Mouse (Mus musculus): ENCODE data around the gene Cltc. TPM values are rescaled to one million over a fixed set of nuclear protein-coding genes. Genes with fewer than 3 reads are reported as not detected.

Gene Cltc
- polyA plus RNA-seq, 1 experiment: 158 TPM

- no peak for TF ChIP-seq CTCF (IDR thresholded peaks at IDR 0.05; ENCODE audit: insufficient read depth, low read depth, low read length)
- no peak for TF ChIP-seq POLR2A (IDR thresholded peaks at IDR 0.05; ENCODE audit: insufficient read depth, low read depth, low read length)
- no peak overlapping the region for H3K27ac ChIP-seq (ENCODE audit: insufficient read depth, low read depth, low read length)
- WGBS: 76% methylated on average over 2 of the region's 2 CpGs
- no peaks in the 10 kb centered on the region for H3K4me1 ChIP-seq (ENCODE audit: control insufficient read depth, insufficient read depth, low read length)
- H3K4me3 ChIP-seq (ENCODE audit: insufficient read depth, low read depth, low read length): no peak overlapping the region
Observed at GRCm38 (mm10) chr11:86692546-86692945, 64.8 kb downstream of the Cltc start.

GRCm38 (mm10) chr11:86691956-86692355 lies 65.4 kb downstream of the Cltc start:
- WGBS: 87% methylated on average over 2 of the region's 2 CpGs
- H3K27ac ChIP-seq (ENCODE audit: insufficient read depth, low read depth, low read length): no peak overlapping the region
- H3K4me3 ChIP-seq (ENCODE audit: insufficient read depth, low read depth, low read length): no peak overlapping the region
- TF ChIP-seq CTCF (IDR thresholded peaks at IDR 0.05; ENCODE audit: insufficient read depth, low read depth, low read length): no peak
- TF ChIP-seq POLR2A (IDR thresholded peaks at IDR 0.05; ENCODE audit: insufficient read depth, low read depth, low read length): no peak
- H3K4me1 ChIP-seq (ENCODE audit: control insufficient read depth, insufficient read depth, low read length): no peaks in the 10 kb centered on the region

- 89% methylated on average over 3 of the region's 3 CpGs for WGBS
- Histone ChIP-seq H3K4me3 (ENCODE audit: insufficient read depth, low read depth, low read length) (no peak overlapping the region), H3K4me1 (ENCODE audit: control insufficient read depth, insufficient read depth, low read length) (no peaks in the 10 kb centered on the region), H3K27ac (ENCODE audit: insufficient read depth, low read depth, low read length) (no peak overlapping the region)
- TF ChIP-seq POLR2A (IDR thresholded peaks at IDR 0.05; ENCODE audit: insufficient read depth, low read depth, low read length) (no peak), CTCF (IDR thresholded peaks at IDR 0.05; ENCODE audit: insufficient read depth, low read depth, low read length) (no peak)
Observed at GRCm38 (mm10) chr11:86691482-86691881, 65.9 kb downstream of the Cltc start.

GRCm38 (mm10) chr11:86690383-86690782 lies 67.0 kb downstream of the Cltc start:
- WGBS: 87% methylated on average over 3 of the region's 3 CpGs
- Histone ChIP-seq H3K4me1 (ENCODE audit: control insufficient read depth, insufficient read depth, low read length) (peaks cover under 1% of the 10 kb centered on the region; the same call in 1 of the 2 replicates), H3K4me3 (ENCODE audit: insufficient read depth, low read depth, low read length) (no peak overlapping the region), H3K27ac (ENCODE audit: insufficient read depth, low read depth, low read length) (no peak overlapping the region)
- TF ChIP-seq CTCF (IDR thresholded peaks at IDR 0.05; ENCODE audit: insufficient read depth, low read depth, low read length) (no peak), POLR2A (IDR thresholded peaks at IDR 0.05; ENCODE audit: insufficient read depth, low read depth, low read length) (no peak)

GRCm38 (mm10) chr11:86685366-86685765 lies 72.0 kb downstream of the Cltc start:
- no peak for TF ChIP-seq CTCF (IDR thresholded peaks at IDR 0.05; ENCODE audit: insufficient read depth, low read depth, low read length)
- TF ChIP-seq POLR2A (IDR thresholded peaks at IDR 0.05; ENCODE audit: insufficient read depth, low read depth, low read length): no peak
- no peak overlapping the region for H3K4me3 ChIP-seq (ENCODE audit: insufficient read depth, low read depth, low read length)
- peaks cover 4% of the 10 kb centered on the region; the same call in 1 of the 2 replicates for H3K4me1 ChIP-seq (ENCODE audit: control insufficient read depth, insufficient read depth, low read length)
- H3K27ac ChIP-seq (ENCODE audit: insufficient read depth, low read depth, low read length): no peak overlapping the region
- 98% methylated on average over 1 of the region's 1 CpGs for WGBS

GRCm38 (mm10) chr11:86684126-86685012 lies 73.0 kb downstream of the Cltc start:
- peak overlapping the region; percentile 95 for H3K4me3 ChIP-seq (ENCODE audit: insufficient read depth, low read depth, low read length)
- peak overlapping the region; percentile 34 for H3K27ac ChIP-seq (ENCODE audit: insufficient read depth, low read depth, low read length)
- 6% methylated on average over 20 of the region's 20 CpGs for WGBS
- TF ChIP-seq CTCF (IDR thresholded peaks at IDR 0.05; ENCODE audit: insufficient read depth, low read depth, low read length) (no peak), POLR2A (IDR thresholded peaks at IDR 0.05; ENCODE audit: insufficient read depth, low read depth, low read length) (no peak)
- H3K4me1 ChIP-seq (ENCODE audit: control insufficient read depth, insufficient read depth, low read length): peaks cover 4% of the 10 kb centered on the region; the same call in 1 of the 2 replicates

- WGBS: under 1% methylated on average over 56 of the region's 56 CpGs
- H3K4me3 ChIP-seq (ENCODE audit: insufficient read depth, low read depth, low read length): peak within 1 kb of the TSS; percentile 95
- peaks cover 4% of the 10 kb centered on the region; the same call in 1 of the 2 replicates for H3K4me1 ChIP-seq (ENCODE audit: control insufficient read depth, insufficient read depth, low read length)
- no peak for TF ChIP-seq CTCF (IDR thresholded peaks at IDR 0.05; ENCODE audit: insufficient read depth, low read depth, low read length)
- peak; percentile 87 for TF ChIP-seq POLR2A (IDR thresholded peaks at IDR 0.05; ENCODE audit: insufficient read depth, low read depth, low read length)
- peak within 1 kb of the TSS; percentile 50 for H3K27ac ChIP-seq (ENCODE audit: insufficient read depth, low read depth, low read length)
Observed at GRCm38 (mm10) chr11:86683395-86684125, 73.8 kb downstream of the Cltc start, which contains the start of the genes Vmp1 and Ptrh2. Vmp1 (minus strand) TSS chr11:86683836. Ptrh2 (plus strand) TSS chr11:86683985.

- H3K27ac ChIP-seq (ENCODE audit: insufficient read depth, low read depth, low read length): no peak overlapping the region
- 35% methylated on average over 7 of the region's 7 CpGs for WGBS
- H3K4me3 ChIP-seq (ENCODE audit: insufficient read depth, low read depth, low read length): peak overlapping the region; percentile 95; the same call in 1 of the 2 replicates
- peaks cover 4% of the 10 kb centered on the region; the same call in 1 of the 2 replicates for H3K4me1 ChIP-seq (ENCODE audit: control insufficient read depth, insufficient read depth, low read length)
- no peak for TF ChIP-seq CTCF (IDR thresholded peaks at IDR 0.05; ENCODE audit: insufficient read depth, low read depth, low read length)
- no peak for TF ChIP-seq POLR2A (IDR thresholded peaks at IDR 0.05; ENCODE audit: insufficient read depth, low read depth, low read length)
Observed at GRCm38 (mm10) chr11:86682861-86683260, 74.5 kb downstream of the Cltc start.

Data from olfactory bulb, adult 2 months (tissue).